Mouse (Mus musculus): ENCODE measurements around the gene Lingo1.

DNA sequence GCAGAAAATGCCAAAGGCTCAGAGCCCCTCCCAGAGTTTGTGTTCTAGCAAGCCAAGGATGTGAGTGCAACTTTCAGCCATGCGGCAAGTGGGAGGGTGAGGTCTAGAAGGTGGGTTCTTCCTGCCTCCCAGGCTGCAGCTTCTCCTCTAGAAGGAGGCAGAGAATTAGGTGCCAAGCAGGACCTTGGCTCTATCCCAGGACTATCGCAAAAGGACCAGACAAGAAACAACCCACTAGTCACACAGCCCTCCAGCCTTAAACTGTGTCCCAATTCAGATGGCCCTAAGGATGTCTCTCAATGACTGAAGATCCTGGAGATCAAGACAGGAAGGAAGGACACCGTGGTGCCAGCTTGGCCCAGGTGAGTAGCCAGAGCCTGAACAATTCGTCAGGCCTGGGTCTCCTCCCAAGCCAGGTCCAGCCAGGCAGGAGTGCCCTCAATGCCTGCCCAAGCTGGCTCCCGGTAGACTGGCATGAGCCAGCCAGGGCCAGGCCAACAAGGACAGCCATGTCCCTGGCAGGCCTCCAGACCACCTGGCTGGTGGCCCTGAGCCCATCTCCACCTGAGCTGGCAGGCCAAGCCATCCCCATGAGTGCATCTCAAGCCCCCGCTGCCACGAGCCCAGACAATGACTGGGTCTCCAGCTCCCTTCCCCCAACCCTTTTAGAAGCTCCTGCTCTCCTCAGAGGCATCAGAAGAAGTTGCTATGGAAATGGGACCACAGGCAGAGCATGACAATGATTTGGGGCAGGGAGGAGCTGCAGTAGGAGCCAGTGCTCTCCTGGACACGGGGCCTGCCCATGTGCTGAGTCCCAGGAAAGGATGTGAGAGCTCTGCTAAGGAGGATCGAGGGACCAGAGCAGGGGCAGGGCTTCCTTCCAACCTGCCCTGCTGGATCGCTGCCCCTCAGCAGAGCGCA is 19.1 kb downstream of the Lingo1 start:
- TF ChIP-seq GATA1 (IDR thresholded peaks at IDR 0.05; ENCODE audit: low read length) (no peak), TAL1 (IDR thresholded peaks at IDR 0.05; ENCODE audit: low read length) (no peak)

Data from erythroblast, embryonic 14.5 days (primary cell).